ENCODE assay signal across 8 mouse cellular contexts in the genomic region with DNA sequence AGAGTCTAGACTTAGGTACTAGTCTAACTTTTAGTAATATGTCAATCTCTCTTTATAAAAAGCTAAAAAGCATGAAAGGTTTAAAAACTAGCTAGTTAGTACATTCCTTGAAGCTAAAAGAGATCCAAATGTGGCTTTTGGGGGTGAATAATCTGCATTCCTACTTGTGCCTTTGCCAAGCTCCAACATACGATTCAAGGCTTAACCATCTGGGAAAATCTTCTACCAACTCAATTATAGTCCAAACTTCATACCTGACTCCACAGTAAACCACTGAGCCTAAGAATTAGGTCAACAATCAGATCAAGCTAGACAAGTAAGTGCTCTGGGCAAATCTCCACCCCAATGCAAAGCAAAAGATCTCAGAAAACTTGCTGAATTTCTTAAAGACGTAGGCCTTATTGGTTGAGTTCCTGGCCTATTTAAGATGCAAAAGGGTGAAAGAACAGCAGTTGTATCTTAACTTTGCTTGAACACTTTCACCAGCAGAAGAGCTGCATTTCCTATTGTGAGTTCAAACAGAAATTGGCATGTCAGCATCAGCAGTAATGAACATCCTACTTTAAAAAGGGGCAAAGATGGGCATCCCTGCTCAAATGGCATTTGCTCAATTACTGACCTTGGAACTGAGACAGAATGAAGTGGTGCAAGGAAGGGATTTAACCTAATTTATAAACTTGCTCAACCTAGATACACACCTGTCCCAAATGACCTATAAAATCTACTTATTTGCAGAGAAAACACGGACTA. TPM values are rescaled to one million over a fixed set of nuclear protein-coding genes. Genes with fewer than 3 reads are reported as not detected.
A peak's percentile ranks its signal among the peaks of the same experiment; 100 is the strongest.
DNase-seq lines count a peak whose midpoint lies in the region; ATAC-seq lines count a peak whose summit lies in the region.

No protein-coding gene starts in this region.

- peak overlapping the region; percentile 92 for H3K4me3 ChIP-seq in neural tube, embryonic 11.5 days (ENCODE audit: low read depth, low read length)
- peak overlapping the region; percentile 89 for H3K4me3 ChIP-seq in limb, embryonic 13.5 days
- peak overlapping the region; percentile 88 for H3K4me3 ChIP-seq in stomach, embryonic 15.5 days (replicated peaks)

- peak overlapping the region; percentile 87 for H3K9ac ChIP-seq in neural tube, embryonic 11.5 days (ENCODE audit: low read length)
- peak overlapping the region; percentile 87 for H3K9ac ChIP-seq in limb, embryonic 13.5 days
- no peak overlapping the region for H3K9ac ChIP-seq in stomach, embryonic 15.5 days

- no peak overlapping the region for H3K27ac ChIP-seq in neural tube, embryonic 11.5 days (ENCODE audit: low read depth, low read length)
- no peak overlapping the region for H3K27ac ChIP-seq in limb, embryonic 13.5 days
- H3K27ac ChIP-seq in stomach, embryonic 15.5 days = no peak overlapping the region

- H3K9me3 ChIP-seq in neural tube, embryonic 11.5 days (ENCODE audit: control insufficient read depth, low read length) = no peaks in the 10 kb centered on the region
- H3K9me3 ChIP-seq in limb, embryonic 13.5 days = no peaks in the 10 kb centered on the region
- H3K9me3 ChIP-seq in stomach, embryonic 15.5 days = no peaks in the 10 kb centered on the region

- H3K4me2 ChIP-seq in neural tube, embryonic 11.5 days (ENCODE audit: low read depth) = peak overlapping the region; percentile 89
- H3K4me2 ChIP-seq in limb, embryonic 13.5 days (replicated peaks) = peak overlapping the region; percentile 92
- H3K4me2 ChIP-seq in stomach, embryonic 15.5 days = peak overlapping the region; percentile 94

- peak; percentile 6 for DNase-seq in embryo, embryonic 10.5 days (ENCODE audit: low spot score)
- DNase-seq in embryo, embryonic 11 days = no peak
- no peak for DNase-seq in neural tube, embryonic 11.5 days (ENCODE audit: low spot score)
- no peak for DNase-seq in neural tube, embryonic 10.5 days (ENCODE audit: extremely low spot score, low spot score)
- DNase-seq in adrenal gland, adult 8-10 months = no peak
- no peak for DNase-seq in cerebellum, adult 11-12 months

- no peaks in the 10 kb centered on the region for H3K36me3 ChIP-seq in neural tube, embryonic 11.5 days (ENCODE audit: control insufficient read depth, insufficient read depth, low read length)
- no peaks in the 10 kb centered on the region for H3K36me3 ChIP-seq in limb, embryonic 13.5 days
- no peaks in the 10 kb centered on the region for H3K36me3 ChIP-seq in stomach, embryonic 15.5 days

- peaks cover 24% of the 10 kb centered on the region for H3K4me1 ChIP-seq in neural tube, embryonic 11.5 days (ENCODE audit: control insufficient read depth, insufficient read depth, low read length)
- peaks cover 39% of the 10 kb centered on the region for H3K4me1 ChIP-seq in limb, embryonic 13.5 days
- H3K4me1 ChIP-seq in stomach, embryonic 15.5 days = peaks cover 11% of the 10 kb centered on the region

- WGBS in neural tube, embryonic 11.5 days = 52% methylated on average over 3 of the region's 3 CpGs
- 37% methylated on average over 3 of the region's 3 CpGs for WGBS in limb, embryonic 13.5 days
- 39% methylated on average over 3 of the region's 3 CpGs for WGBS in stomach, embryonic 15.5 days

- no peaks in the 10 kb centered on the region for H3K27me3 ChIP-seq in neural tube, embryonic 11.5 days (ENCODE audit: control insufficient read depth, insufficient read depth, low read length)
- H3K27me3 ChIP-seq in limb, embryonic 13.5 days = no peaks in the 10 kb centered on the region
- H3K27me3 ChIP-seq in stomach, embryonic 15.5 days (replicated peaks) = no peaks in the 10 kb centered on the region

- no peak for ATAC-seq in neural tube, embryonic 11.5 days (ENCODE audit: insufficient read depth, low FRiP score, low TSS enrichment)
- ATAC-seq in limb, embryonic 13.5 days (ENCODE audit: low FRiP score, low read depth) = no peak
- ATAC-seq in stomach, embryonic 15.5 days (ENCODE audit: insufficient read depth, low FRiP score, low read depth) = no peak

RNA-seq across cellular contexts. Expression of gene Megf9, which starts 1.6 kb away (rescaled TPM):
- 29.1 and 29.8 TPM in 2 replicates for polyA plus RNA-seq in neural tube, embryonic 11.5 days (2014; fragmentation: Nextera tagmentation; extraction: Ambion mirVana)
- 11.8 and 11.9 TPM in 2 replicates for polyA plus RNA-seq in limb, embryonic 13.5 days (2015; fragmentation: Nextera tagmentation; extraction: Ambion mirVana)
- 9.0 and 10.1 TPM in 2 replicates for polyA plus RNA-seq in stomach, embryonic 15.5 days (2015; fragmentation: Nextera tagmentation; extraction: Ambion mirVana)
- 10 to 100 TPM; 26.1 to 31.7 (median 28.8) TPM for total RNA-seq in adrenal gland, adult 8-10 months (2022)
